Mouse (Mus musculus) liver, embryonic 13.5 days (tissue): ENCODE results near the gene Gba. TPM values are rescaled to one million over a fixed set of nuclear protein-coding genes. Genes with fewer than 3 reads are reported as not detected.

Experiments used
- ATAC-seq: fragments of 200-750 bp; cut with Nextera tagmentation; 2 replicates; pipeline ENCODE4 v1.8.0; 2017; ENCODE audit warnings: low read depth, mild to moderate bottlenecking, moderate number of reproducible peaks, moderate library complexity
- DNase-seq: peaks from one replicate; pipeline ENCODE4 v3.0.0; 2022
- H3K27ac ChIP-seq: fragments of 300-500 bp; sonication (generic); 2 replicates; pipeline ENCODE4 v1.5.1; 2015; ENCODE audit warnings: moderate library complexity, mild to moderate bottlenecking, inconsistent platforms
- H3K27me3 ChIP-seq: fragments of 300-500 bp; sonication (generic); 2 replicates; pipeline ENCODE4 v1.6.1; 2015; ENCODE audit warnings: mild to moderate bottlenecking, inconsistent platforms
- H3K36me3 ChIP-seq: fragments of 300-500 bp; sonication (generic); 2 replicates; pipeline ENCODE4 v1.6.1; 2015; ENCODE audit warnings: mild to moderate bottlenecking, inconsistent platforms
- H3K4me1 ChIP-seq: fragments of 300-500 bp; sonication (generic); replicated peaks from 2 replicates; pipeline ENCODE4 v1.6.1; 2015; ENCODE audit warnings: inconsistent platforms
- H3K4me2 ChIP-seq: fragments of 300-500 bp; sonication (generic); 2 replicates; pipeline ENCODE4 v1.6.1; 2015; ENCODE audit warnings: inconsistent platforms, mild to moderate bottlenecking, moderate library complexity
- H3K4me3 ChIP-seq: fragments of 300-500 bp; sonication (generic); replicated peaks from 2 replicates; pipeline ENCODE4 v1.5.1; 2015; ENCODE audit warnings: mild to moderate bottlenecking, inconsistent platforms
- H3K9ac ChIP-seq: fragments of 300-500 bp; sonication (generic); 2 replicates; pipeline ENCODE4 v1.6.1; 2015; ENCODE audit warnings: mild to moderate bottlenecking, inconsistent platforms
- H3K9me3 ChIP-seq: fragments of 300-500 bp; sonication (generic); replicated peaks from 2 replicates; pipeline ENCODE4 v1.6.1; 2016; ENCODE audit warnings: inconsistent platforms
- WGBS: fragments of 180-500 bp; shearing (Covaris S2); methylation state at CpG from one replicate; pipeline ENCODE4 v1.1.7; 2015; ENCODE audit not compliant: insufficient replicate concordance; 5-methylcytosine and 5-hydroxymethylcytosine counted together
- polyA plus RNA-seq: library from polyadenylated mRNA; unstranded; fragments of >200 nt; fragmentation: Nextera tagmentation; extraction: Ambion mirVana; gene quantifications from 2 replicates; pipeline ENCODE4 v1.2.1, GENCODE M21; 2015

Gene Gba
- polyA plus RNA-seq, 1 experiment from 2014 or later, result 21.7 TPM

DNA sequence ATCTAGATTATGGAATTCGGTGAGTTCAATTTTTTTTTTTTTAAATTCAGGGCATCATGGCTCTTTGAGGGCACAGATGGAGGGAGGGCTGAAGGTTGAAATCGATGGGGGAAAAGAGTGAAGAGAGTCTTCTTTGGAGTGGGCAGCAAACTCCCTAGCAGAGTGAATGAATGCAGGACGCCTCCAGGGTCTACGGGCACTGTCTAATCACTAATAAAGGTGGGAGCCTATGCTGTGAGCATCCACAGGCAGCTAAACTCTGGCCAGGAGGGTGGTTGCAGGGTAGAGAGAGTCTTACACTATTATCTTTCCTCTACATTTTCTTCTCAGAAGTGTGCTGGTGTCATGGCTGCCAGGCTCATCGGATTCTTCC lies 400 bp downstream of the Gba start:
- H3K4me2 ChIP-seq, result peak overlapping the region; percentile 81
- H3K27me3 ChIP-seq, result 0 out of 2 replicates have a peak, but pooled peaks cover 2% of the 10 kb centered on the region
- H3K4me3 ChIP-seq, result peak overlapping the region; percentile 69
- H3K9me3 ChIP-seq, result no peaks in the 10 kb centered on the region
- WGBS, result 26% methylated on average over 5 of the region's 5 CpGs
- ATAC-seq (peak; percentile 30; the same call in 1 of the 2 replicates), DNase-seq (no peak)
- peaks cover 12% of the 10 kb centered on the region for H3K4me1 ChIP-seq
- H3K9ac ChIP-seq, result peak overlapping the region; percentile 75
- peak overlapping the region; percentile 60 for H3K27ac ChIP-seq
- peaks cover 34% of the 10 kb centered on the region for H3K36me3 ChIP-seq

DNA sequence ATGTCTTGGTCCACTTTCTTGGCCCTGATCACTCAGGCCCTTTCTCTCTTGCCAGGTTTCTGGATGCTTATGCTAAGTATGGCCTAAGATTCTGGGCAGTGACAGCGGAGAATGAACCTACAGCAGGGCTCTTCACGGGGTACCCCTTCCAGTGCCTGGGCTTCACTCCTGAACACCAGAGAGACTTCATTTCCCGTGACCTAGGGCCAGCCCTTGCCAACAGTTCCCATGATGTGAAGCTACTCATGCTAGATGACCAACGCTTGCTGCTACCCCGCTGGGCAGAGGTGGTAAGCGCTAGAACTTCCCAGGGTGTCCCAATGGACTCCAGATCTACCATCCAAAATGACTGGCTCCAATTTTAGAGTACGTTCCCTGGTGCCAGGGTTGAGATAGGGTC lies 3.4 kb downstream of the Gba start:
- Histone ChIP-seq H3K27ac (no peak overlapping the region), H3K4me1 (peaks cover 15% of the 10 kb centered on the region), H3K27me3 (no peaks in the 10 kb centered on the region), H3K9me3 (no peaks in the 10 kb centered on the region), H3K4me2 (no peak overlapping the region), H3K36me3 (peaks cover 64% of the 10 kb centered on the region), H3K4me3 (no peak overlapping the region), H3K9ac (no peak overlapping the region)
- DNase-seq, result no peak
- WGBS, result 84% methylated on average over 7 of the region's 7 CpGs
- no peak for ATAC-seq

DNA sequence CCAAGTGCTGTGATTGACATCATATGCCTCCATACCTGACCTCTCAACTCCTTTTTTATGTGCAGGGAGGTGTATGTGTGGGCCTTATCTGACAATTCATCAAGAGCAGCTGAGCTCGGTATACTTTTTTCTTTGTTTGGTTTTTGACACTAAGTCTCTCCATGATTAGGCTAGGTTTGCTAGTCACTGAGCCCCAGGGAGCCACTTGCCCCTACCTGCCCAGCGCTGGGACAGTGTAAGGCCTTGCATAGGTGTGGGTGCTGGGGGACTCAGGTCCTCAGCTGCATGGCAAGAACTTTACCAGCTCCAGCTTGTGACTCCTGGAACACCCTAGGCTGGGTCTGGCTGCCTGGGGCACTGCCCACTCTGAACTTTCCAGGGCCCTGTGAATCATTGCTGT lies 4.0 kb downstream of the Gba start:
- no peak overlapping the region for H3K4me3 ChIP-seq
- no peaks in the 10 kb centered on the region for H3K27me3 ChIP-seq
- no peak overlapping the region for H3K4me2 ChIP-seq
- no peak overlapping the region for H3K9ac ChIP-seq
- H3K36me3 ChIP-seq, result peaks cover 64% of the 10 kb centered on the region
- H3K9me3 ChIP-seq, result no peaks in the 10 kb centered on the region
- 64% methylated on average over 2 of the region's 2 CpGs for WGBS
- H3K27ac ChIP-seq, result no peak overlapping the region
- no peak for ATAC-seq
- H3K4me1 ChIP-seq, result peaks cover 18% of the 10 kb centered on the region
- DNase-seq, result no peak

DNA sequence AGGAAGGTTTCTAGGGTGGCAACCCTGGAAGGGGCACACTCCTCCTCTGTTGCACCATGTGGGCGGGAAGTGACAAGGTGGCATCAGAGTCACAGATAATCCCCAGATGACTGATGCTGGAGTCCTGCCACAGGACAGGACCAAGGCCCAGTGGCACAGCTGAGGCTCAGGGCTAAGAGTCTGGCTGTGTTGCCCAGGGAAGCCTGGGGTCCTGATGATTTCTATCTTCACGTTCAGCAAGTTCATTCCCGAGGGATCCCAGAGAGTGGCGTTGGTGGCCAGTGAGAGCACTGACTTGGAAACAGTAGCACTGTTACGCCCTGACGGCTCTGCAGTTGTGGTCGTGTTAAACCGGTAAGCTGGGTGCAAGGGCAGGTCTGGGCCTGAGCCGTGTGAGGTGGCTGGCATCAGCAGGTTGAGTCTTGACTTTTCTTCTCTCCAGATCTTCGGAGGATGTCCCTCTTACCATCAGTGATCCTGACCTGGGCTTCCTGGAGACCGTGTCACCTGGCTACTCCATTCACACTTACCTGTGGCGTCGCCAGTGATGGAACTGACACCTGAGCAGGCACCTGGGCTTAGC lies 5.4 kb downstream of the Gba start:
- H3K4me3 ChIP-seq, result no peak overlapping the region
- H3K36me3 ChIP-seq, result peaks cover 64% of the 10 kb centered on the region
- H3K27ac ChIP-seq, result no peak overlapping the region
- H3K27me3 ChIP-seq, result no peaks in the 10 kb centered on the region
- ATAC-seq (no peak), DNase-seq (no peak)
- no peak overlapping the region for H3K4me2 ChIP-seq
- H3K4me1 ChIP-seq, result peaks cover 28% of the 10 kb centered on the region
- 82% methylated on average over 13 of the region's 13 CpGs for WGBS
- no peak overlapping the region for H3K9ac ChIP-seq
- no peaks in the 10 kb centered on the region for H3K9me3 ChIP-seq

DNA sequence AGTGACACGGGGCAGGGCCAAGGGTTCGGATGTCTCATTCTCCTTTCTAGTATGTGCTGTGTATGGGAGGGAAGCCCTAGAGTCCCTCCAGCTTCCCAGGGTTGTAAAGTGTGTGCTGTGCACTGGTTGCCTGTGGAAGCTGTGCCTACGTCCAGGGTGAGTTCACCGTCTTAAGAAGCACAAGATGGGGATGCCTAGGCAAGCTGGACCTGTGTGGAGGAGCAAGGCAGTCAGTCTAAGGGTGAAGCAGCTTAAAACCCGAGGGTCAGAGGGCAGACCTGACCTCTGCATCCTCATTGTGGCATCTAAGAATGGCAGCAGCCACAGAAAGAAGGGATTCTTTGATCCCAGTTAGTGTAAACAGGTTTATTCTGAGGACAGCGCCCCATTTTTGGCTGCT lies 6.0 kb downstream of the Gba start:
- Histone ChIP-seq H3K4me2 (no peak overlapping the region), H3K27ac (no peak overlapping the region), H3K4me1 (peaks cover 26% of the 10 kb centered on the region), H3K4me3 (no peak overlapping the region), H3K36me3 (peaks cover 64% of the 10 kb centered on the region), H3K27me3 (no peaks in the 10 kb centered on the region), H3K9ac (no peak overlapping the region), H3K9me3 (no peaks in the 10 kb centered on the region)
- ATAC-seq (no peak), DNase-seq (no peak)
- WGBS, result 87% methylated on average over 6 of the region's 6 CpGs

- Histone ChIP-seq H3K36me3 (peaks cover 58% of the 10 kb centered on the region), H3K4me2 (no peak overlapping the region), H3K27me3 (no peaks in the 10 kb centered on the region), H3K9me3 (no peaks in the 10 kb centered on the region), H3K27ac (no peak overlapping the region), H3K9ac (no peak overlapping the region), H3K4me1 (peaks cover 30% of the 10 kb centered on the region), H3K4me3 (no peak overlapping the region)
- no peak for ATAC-seq
- no peak for DNase-seq
- 76% methylated on average over 7 of the region's 7 CpGs for WGBS
These were observed 7.0 kb downstream of the Gba start for GRCm38 (mm10) chr3:89209731-89210130.

DNA sequence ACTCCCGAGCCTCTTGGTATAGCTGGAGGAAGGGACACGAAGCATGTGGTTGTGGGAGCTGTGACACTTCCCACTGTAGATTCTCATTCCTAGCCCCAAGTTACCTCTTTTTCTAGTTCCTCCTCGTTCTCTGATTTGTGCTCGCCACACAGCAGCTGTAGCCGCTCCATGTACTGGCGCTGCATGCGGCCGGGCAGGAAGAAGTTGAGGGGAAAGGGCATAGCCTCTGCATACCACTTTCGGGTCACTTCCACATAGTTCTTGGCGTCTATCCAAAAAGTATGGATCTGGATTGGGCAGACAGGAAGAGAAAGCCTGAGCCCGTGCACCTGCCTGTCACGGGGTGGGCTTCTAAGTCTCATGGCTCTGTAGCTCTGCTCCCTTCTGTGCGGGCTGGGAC lies 7.4 kb downstream of the Gba start:
- H3K27ac ChIP-seq, result no peak overlapping the region
- H3K4me3 ChIP-seq, result no peak overlapping the region
- peaks cover 2% of the 10 kb centered on the region for H3K27me3 ChIP-seq
- no peak overlapping the region for H3K4me2 ChIP-seq
- H3K36me3 ChIP-seq, result peaks cover 58% of the 10 kb centered on the region
- no peaks in the 10 kb centered on the region for H3K9me3 ChIP-seq
- H3K4me1 ChIP-seq, result peaks cover 34% of the 10 kb centered on the region
- 72% methylated on average over 13 of the region's 13 CpGs for WGBS
- ATAC-seq, result no peak
- no peak for DNase-seq
- H3K9ac ChIP-seq, result no peak overlapping the region

- H3K27me3 ChIP-seq, result peaks cover 8% of the 10 kb centered on the region
- 69% methylated on average over 7 of the region's 7 CpGs for WGBS
- H3K27ac ChIP-seq, result peak overlapping the region; percentile 26; the same call in 1 of the 2 replicates
- H3K9ac ChIP-seq, result no peak overlapping the region
- no peak overlapping the region for H3K4me2 ChIP-seq
- H3K9me3 ChIP-seq, result no peaks in the 10 kb centered on the region
- ATAC-seq (no peak), DNase-seq (no peak)
- H3K36me3 ChIP-seq, result peaks cover 54% of the 10 kb centered on the region
- peaks cover 40% of the 10 kb centered on the region for H3K4me1 ChIP-seq
- no peak overlapping the region for H3K4me3 ChIP-seq
These were observed 8.0 kb downstream of the Gba start for GRCm38 (mm10) chr3:89210731-89211130.

- H3K4me2 ChIP-seq, result peak overlapping the region; percentile 88
- peak overlapping the region; percentile 83 for H3K4me3 ChIP-seq
- whole genome bisulfite sequencing, result under 1% methylated on average over 65 of the region's 69 CpGs
- peak overlapping the region; percentile 80 for H3K9ac ChIP-seq
- H3K36me3 ChIP-seq, result peaks cover 21% of the 10 kb centered on the region
- peaks cover 42% of the 10 kb centered on the region for H3K4me1 ChIP-seq
- no peaks in the 10 kb centered on the region for H3K9me3 ChIP-seq
- peaks cover 15% of the 10 kb centered on the region for H3K27me3 ChIP-seq
- peak overlapping the region; percentile 71 for H3K27ac ChIP-seq
- ATAC-seq (peak; percentile 89), DNase-seq (peak; percentile 87)
These were observed 11.2 kb downstream of the Gba start for GRCm38 (mm10) chr3:89213803-89214530.

DNA sequence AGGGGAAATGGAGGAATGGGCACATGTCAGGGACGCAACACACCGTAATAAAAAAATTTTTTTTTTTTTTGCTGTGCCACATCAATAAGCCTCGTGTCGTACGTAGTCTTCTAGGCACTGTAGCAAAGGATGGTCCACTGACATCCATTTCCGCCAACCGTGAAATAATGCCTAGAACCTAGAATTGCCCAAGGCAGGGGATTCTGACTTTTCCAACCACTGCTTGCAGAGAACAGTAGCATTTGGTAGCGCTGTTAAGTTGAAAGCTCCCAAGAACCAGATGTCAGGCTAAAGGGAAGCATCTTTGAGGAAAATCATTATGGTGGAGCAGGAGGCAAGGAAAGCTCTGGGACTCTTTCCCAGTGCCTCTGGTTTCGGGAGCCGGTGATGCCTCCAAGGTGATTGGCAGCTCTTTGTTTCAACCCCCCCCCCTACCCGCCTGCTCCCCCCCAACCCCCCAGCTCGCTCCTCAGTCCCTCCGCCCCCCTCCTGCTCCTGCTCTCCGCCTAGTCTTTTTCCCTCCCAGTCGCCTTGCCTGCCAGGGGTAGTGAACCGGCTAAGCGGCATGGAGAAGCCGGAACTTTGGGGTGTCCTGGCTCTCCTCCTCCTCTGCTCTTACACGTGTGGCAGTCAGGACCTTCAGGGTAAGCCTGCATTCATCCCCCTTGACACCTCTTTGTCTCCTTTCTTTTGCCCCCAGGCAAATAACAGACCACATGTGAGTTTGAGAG lies 12.1 kb downstream of the Gba start, which contains the start of gene Thbs3:
Gene Thbs3, plus strand, starts transcription at position 500 of the 731 bp plus-strand sequence.
- no peak for DNase-seq
- H3K36me3 ChIP-seq, result peaks cover 13% of the 10 kb centered on the region
- peak within 1 kb of the TSS; percentile 88 for H3K4me2 ChIP-seq
- H3K27ac ChIP-seq, result peak within 1 kb of the TSS; percentile 71
- WGBS, result 2% methylated on average over 18 of the region's 19 CpGs
- peak within 1 kb of the TSS; percentile 80 for H3K9ac ChIP-seq
- H3K4me1 ChIP-seq, result peaks cover 42% of the 10 kb centered on the region
- H3K4me3 ChIP-seq, result peak within 1 kb of the TSS; percentile 83
- ATAC-seq, result no peak
- no peaks in the 10 kb centered on the region for H3K9me3 ChIP-seq
- H3K27me3 ChIP-seq, result peaks cover 23% of the 10 kb centered on the region

DNA sequence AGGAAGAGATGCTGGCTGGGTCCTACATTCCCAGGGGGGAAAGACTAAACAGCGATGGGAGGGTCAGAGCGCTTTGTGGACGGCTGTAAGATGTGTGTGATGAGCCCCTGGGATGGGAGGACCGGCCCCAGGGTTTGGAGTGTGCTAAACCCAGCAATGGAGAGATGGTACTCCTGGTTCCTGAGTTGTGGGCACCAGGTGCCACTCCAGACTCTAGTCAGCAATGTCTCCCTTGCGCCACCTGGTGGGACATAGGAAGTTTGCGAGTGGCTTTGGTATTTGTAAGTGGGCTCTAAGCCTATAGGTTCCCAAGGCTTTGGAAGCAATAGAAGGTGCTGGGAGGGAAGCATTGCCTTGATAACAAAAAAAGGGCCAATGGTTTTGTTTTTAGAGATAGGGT lies 13.1 kb downstream of the Gba start:
- DNase-seq (peak; percentile 68), ATAC-seq (peak; percentile 24)
- Histone ChIP-seq H3K9ac (no peak overlapping the region), H3K27ac (no peak overlapping the region), H3K4me2 (peak overlapping the region; percentile 88), H3K4me3 (peak overlapping the region; percentile 83), H3K36me3 (peaks cover 2% of the 10 kb centered on the region; the same call in 1 of the 2 replicates), H3K9me3 (no peaks in the 10 kb centered on the region), H3K27me3 (peaks cover 28% of the 10 kb centered on the region), H3K4me1 (peaks cover 39% of the 10 kb centered on the region)
- 1% methylated on average over 6 of the region's 6 CpGs for WGBS
